Mouse (Mus musculus): ENCODE data around the gene Myh7b. TPM values are rescaled to one million over a fixed set of nuclear protein-coding genes. Genes with fewer than 3 reads are reported as not detected.

Gene Myh7b
- polyA plus RNA-seq, 1 experiment, result 0.07 TPM

GRCm38 (mm10) chr2:155630590-155631416, 19.8 kb downstream of the Myh7b start:
- no peak overlapping the region for H3K4me3 ChIP-seq (replicated peaks; ENCODE audit: extremely low read depth, low read depth, low read length)
- H3K4me1 ChIP-seq (ENCODE audit: control insufficient read depth, insufficient read depth, low read length), result peaks cover 6% of the 10 kb centered on the region
- no peak for DNase-seq
- 60% methylated on average over 43 of the region's 43 CpGs for WGBS
- TF ChIP-seq POLR2A (IDR thresholded peaks at IDR 0.05; ENCODE audit: borderline replicate concordance, extremely low read depth, low read depth, low read length), result no peak
- TF ChIP-seq CTCF (IDR thresholded peaks at IDR 0.05; ENCODE audit: insufficient read depth, low read length), result no peak

- TF ChIP-seq POLR2A (IDR thresholded peaks at IDR 0.05; ENCODE audit: borderline replicate concordance, extremely low read depth, low read depth, low read length), result no peak
- no peak for TF ChIP-seq CTCF (IDR thresholded peaks at IDR 0.05; ENCODE audit: insufficient read depth, low read length)
- 72% methylated on average over 30 of the region's 30 CpGs for WGBS
- peaks cover 6% of the 10 kb centered on the region for H3K4me1 ChIP-seq (ENCODE audit: control insufficient read depth, insufficient read depth, low read length)
- H3K4me3 ChIP-seq (replicated peaks; ENCODE audit: extremely low read depth, low read depth, low read length), result no peak overlapping the region
- DNase-seq, result no peak
These were observed 21.3 kb downstream of the Myh7b start for GRCm38 (mm10) chr2:155632138-155632936.

- no peak overlapping the region for H3K4me3 ChIP-seq (replicated peaks; ENCODE audit: extremely low read depth, low read depth, low read length)
- WGBS, result 62% methylated on average over 19 of the region's 19 CpGs
- peak; percentile 59 for DNase-seq
- TF ChIP-seq CTCF (IDR thresholded peaks at IDR 0.05; ENCODE audit: insufficient read depth, low read length) (no peak), POLR2A (IDR thresholded peaks at IDR 0.05; ENCODE audit: borderline replicate concordance, extremely low read depth, low read depth, low read length) (no peak)
- H3K4me1 ChIP-seq (ENCODE audit: control insufficient read depth, insufficient read depth, low read length), result peaks cover 6% of the 10 kb centered on the region
These were observed 22.1 kb downstream of the Myh7b start for GRCm38 (mm10) chr2:155633121-155633520.

- no peak for TF ChIP-seq CTCF (IDR thresholded peaks at IDR 0.05; ENCODE audit: insufficient read depth, low read length)
- TF ChIP-seq POLR2A (IDR thresholded peaks at IDR 0.05; ENCODE audit: borderline replicate concordance, extremely low read depth, low read depth, low read length), result no peak
- Histone ChIP-seq H3K4me3 (replicated peaks; ENCODE audit: extremely low read depth, low read depth, low read length) (no peak overlapping the region), H3K4me1 (ENCODE audit: control insufficient read depth, insufficient read depth, low read length) (peaks cover 6% of the 10 kb centered on the region)
- WGBS, result 92% methylated on average over 9 of the region's 9 CpGs
- no peak for DNase-seq
These were observed 22.7 kb downstream of the Myh7b start for GRCm38 (mm10) chr2:155633731-155634130.

- no peak for DNase-seq
- no peak for TF ChIP-seq POLR2A (IDR thresholded peaks at IDR 0.05; ENCODE audit: borderline replicate concordance, extremely low read depth, low read depth, low read length)
- 93% methylated on average over 8 of the region's 8 CpGs for WGBS
These were observed 23.6 kb downstream of the Myh7b start for GRCm38 (mm10) chr2:155634562-155634961.

GRCm38 (mm10) chr2:155635961-155636360, 24.9 kb downstream of the Myh7b start:
- 93% methylated on average over 8 of the region's 8 CpGs for WGBS
- DNase-seq, result no peak
- TF ChIP-seq CTCF (IDR thresholded peaks at IDR 0.05; ENCODE audit: insufficient read depth, low read length), result no peak
- no peak for TF ChIP-seq POLR2A (IDR thresholded peaks at IDR 0.05; ENCODE audit: borderline replicate concordance, extremely low read depth, low read depth, low read length)
- peaks cover 3% of the 10 kb centered on the region for H3K4me1 ChIP-seq (ENCODE audit: control insufficient read depth, insufficient read depth, low read length)
- no peak overlapping the region for H3K4me3 ChIP-seq (replicated peaks; ENCODE audit: extremely low read depth, low read depth, low read length)

More at GRCm38 (mm10) chr2:155634562-155634961, 23.6 kb downstream of the Myh7b start:
- peaks cover 3% of the 10 kb centered on the region for H3K4me1 ChIP-seq (ENCODE audit: control insufficient read depth, insufficient read depth, low read length)
- H3K4me3 ChIP-seq (replicated peaks; ENCODE audit: extremely low read depth, low read depth, low read length), result no peak overlapping the region

- TF ChIP-seq CTCF (IDR thresholded peaks at IDR 0.05; ENCODE audit: insufficient read depth, low read length) (no peak), POLR2A (IDR thresholded peaks at IDR 0.05; ENCODE audit: borderline replicate concordance, extremely low read depth, low read depth, low read length) (no peak)
- Histone ChIP-seq H3K4me3 (replicated peaks; ENCODE audit: extremely low read depth, low read depth, low read length) (no peak overlapping the region), H3K4me1 (ENCODE audit: control insufficient read depth, insufficient read depth, low read length) (peaks cover 3% of the 10 kb centered on the region)
- DNase-seq, result no peak
These were observed 25.9 kb downstream of the Myh7b start for GRCm38 (mm10) chr2:155636881-155637280.

- DNase-seq, result no peak
- 77% methylated on average over 4 of the region's 4 CpGs for WGBS
- Histone ChIP-seq H3K4me3 (replicated peaks; ENCODE audit: extremely low read depth, low read depth, low read length) (no peak overlapping the region), H3K4me1 (ENCODE audit: control insufficient read depth, insufficient read depth, low read length) (peaks cover 3% of the 10 kb centered on the region)
- TF ChIP-seq CTCF (IDR thresholded peaks at IDR 0.05; ENCODE audit: insufficient read depth, low read length), result no peak
- no peak for TF ChIP-seq POLR2A (IDR thresholded peaks at IDR 0.05; ENCODE audit: borderline replicate concordance, extremely low read depth, low read depth, low read length)
These were observed 26.4 kb downstream of the Myh7b start for GRCm38 (mm10) chr2:155637411-155637810.

- Histone ChIP-seq H3K4me3 (replicated peaks; ENCODE audit: extremely low read depth, low read depth, low read length) (no peak overlapping the region), H3K4me1 (ENCODE audit: control insufficient read depth, insufficient read depth, low read length) (no peaks in the 10 kb centered on the region)
- no peak for TF ChIP-seq CTCF (IDR thresholded peaks at IDR 0.05; ENCODE audit: insufficient read depth, low read length)
- TF ChIP-seq POLR2A (IDR thresholded peaks at IDR 0.05; ENCODE audit: borderline replicate concordance, extremely low read depth, low read depth, low read length), result no peak
- WGBS, result 88% methylated on average over 6 of the region's 6 CpGs
- DNase-seq, result no peak
These were observed 29.6 kb downstream of the Myh7b start for GRCm38 (mm10) chr2:155640656-155641055.

Measured in lung, adult 2 months (tissue).